Mouse (Mus musculus) brain, embryonic 14.5 days (tissue): ENCODE measurements around the gene Plscr3. TPM values are rescaled to one million over a fixed set of nuclear protein-coding genes. Genes with fewer than 3 reads are reported as not detected.

ENCODE experiments used
- DNase-seq: peaks from one replicate; pipeline ENCODE4 v3.0.0-alpha.2; 2011; ENCODE audit warnings: low read depth
- CTCF ChIP-seq: fragments of 200-500 bp; IDR thresholded peaks from 2 replicates; pipeline ENCODE4 v1.5.1; 2012; ENCODE audit warnings: inconsistent platforms, mild to moderate bottlenecking, moderate library complexity, borderline replicate concordance; ENCODE audit not compliant: insufficient read depth, insufficient read length; ENCODE audit errors: extremely low read depth
- POLR2A ChIP-seq: fragments of 200-500 bp; IDR thresholded peaks from 2 replicates; pipeline ENCODE4 v1.6.1; 2012; ENCODE audit warnings: mild to moderate bottlenecking, inconsistent platforms, borderline replicate concordance; ENCODE audit not compliant: poor library complexity, insufficient read depth, insufficient read length, severe bottlenecking; ENCODE audit errors: extremely low read depth
- polyA plus RNA-seq: library from polyadenylated mRNA; depleted of rRNA; stranded (reverse); fragments of >200 nt; gene quantifications from 2 replicates; pipeline ENCODE4 v1.2.3, GENCODE M21; 2012; rRNA removed

Plscr3 gene
- polyA plus RNA-seq, 1 experiment: 86.3 TPM

DNA sequence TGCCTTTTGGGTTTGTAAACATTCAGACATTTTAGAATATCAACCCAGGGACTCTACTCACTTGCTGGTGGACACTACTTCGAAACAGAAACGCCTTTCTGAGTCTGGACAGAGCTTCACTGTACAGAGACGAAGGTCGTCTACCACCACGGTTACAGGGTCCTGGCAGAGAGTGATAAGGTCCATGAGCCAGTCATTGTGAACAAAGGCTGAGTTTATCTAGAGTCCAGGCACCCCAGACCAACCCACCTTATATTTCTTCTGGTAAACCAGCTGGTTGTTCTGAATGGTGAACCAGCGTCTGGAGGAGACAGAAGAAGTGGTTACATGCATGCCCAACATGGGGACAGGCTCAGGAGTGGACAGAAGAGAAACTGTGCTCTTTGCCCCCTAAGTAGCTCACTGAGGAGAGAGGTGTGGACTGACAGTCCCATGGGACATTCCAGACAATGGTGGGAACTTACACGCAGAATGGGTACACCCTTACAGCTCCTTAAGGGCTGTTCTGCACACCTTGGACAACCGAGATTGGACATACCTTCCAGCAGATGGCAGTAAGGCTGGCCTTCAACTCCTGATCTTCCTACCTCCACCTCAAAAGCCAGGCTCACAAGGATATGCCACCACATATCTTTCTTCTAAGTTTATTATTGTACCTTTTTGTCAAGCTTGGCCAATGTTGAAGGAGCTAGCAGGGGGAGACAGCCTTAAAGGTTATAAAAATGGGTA is 40.9 kb downstream of the Plscr3 start:
- no peak for DNase-seq
- TF ChIP-seq POLR2A (no peak), CTCF (no peak)

GRCm38 (mm10) chr11:69891482-69891881 is 45.3 kb downstream of the Plscr3 start:
- no peak for TF ChIP-seq CTCF
- TF ChIP-seq POLR2A: no peak
- DNase-seq: peak; percentile 28

- DNase-seq: no peak
- TF ChIP-seq POLR2A (no peak), CTCF (no peak)
Measured at GRCm38 (mm10) chr11:69894671-69895070, 48.5 kb downstream of the Plscr3 start.

GRCm38 (mm10) chr11:69895291-69895690 is 49.1 kb downstream of the Plscr3 start, which contains the start of gene Acap1:
Gene Acap1 (minus strand): TSS chr11:69895539.
- TF ChIP-seq POLR2A (no peak), CTCF (no peak)
- DNase-seq: no peak

GRCm38 (mm10) chr11:69899870-69900269 is 53.7 kb downstream of the Plscr3 start:
- DNase-seq: peak; percentile 38

DNA sequence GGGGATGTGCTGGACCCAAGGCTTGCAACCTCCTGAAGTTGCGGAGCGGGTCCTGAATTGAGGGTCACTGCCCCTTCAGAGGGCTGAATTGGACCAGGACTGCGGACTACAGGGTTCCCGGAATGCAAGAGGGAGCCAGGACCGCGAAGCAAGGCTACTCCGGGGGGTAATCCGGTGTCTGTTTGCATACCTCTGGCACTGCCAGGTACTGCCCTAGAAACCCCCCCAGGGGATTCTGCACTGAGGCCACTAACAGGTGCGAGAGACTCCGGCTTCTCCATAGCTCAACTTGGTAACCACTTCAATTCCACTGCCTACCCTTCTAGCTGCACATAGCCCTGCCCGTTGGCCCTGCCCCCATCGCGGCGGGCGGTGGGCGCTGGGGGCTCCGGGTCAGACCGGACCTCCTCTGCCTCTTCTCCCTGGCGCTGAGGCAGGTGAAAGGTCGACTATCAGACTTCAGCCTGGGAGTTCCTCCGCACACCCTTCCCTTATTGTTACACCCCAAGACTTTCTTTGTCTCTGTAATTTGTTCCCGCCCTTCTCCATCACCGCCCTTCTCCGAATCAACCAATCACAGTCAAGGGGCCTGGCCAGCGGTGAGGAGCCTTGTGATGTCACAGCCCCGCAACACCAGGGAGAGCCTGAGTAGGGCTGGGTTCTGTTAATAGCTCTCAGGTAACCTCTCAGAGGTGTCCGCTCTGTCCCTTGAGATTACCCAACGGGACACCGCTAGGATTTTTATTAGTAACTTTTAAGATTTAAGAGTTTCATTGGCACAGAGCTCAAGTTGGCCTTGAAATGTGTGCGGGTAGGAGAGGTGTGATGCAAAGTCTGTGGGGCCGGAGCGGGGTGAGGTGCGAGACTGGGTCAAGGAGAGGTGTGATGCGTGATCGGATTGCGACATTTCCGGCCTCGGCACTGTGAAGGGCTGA is 54.6 kb downstream of the Plscr3 start, which contains the start of the genes 2810408A11Rik and Neurl4:
Gene 2810408A11Rik, minus strand, starts transcription at position 517 of the 935 bp plus-strand sequence.
Gene Neurl4, plus strand, starts transcription at position 602 of the 935 bp plus-strand sequence.
- peak; percentile 99 for DNase-seq
- TF ChIP-seq CTCF (no peak), POLR2A (peak; percentile 62; the same call in 1 of the 2 replicates)

More at GRCm38 (mm10) chr11:69899870-69900269, 53.7 kb downstream of the Plscr3 start:
- TF ChIP-seq CTCF: no peak
- no peak for TF ChIP-seq POLR2A

DNA sequence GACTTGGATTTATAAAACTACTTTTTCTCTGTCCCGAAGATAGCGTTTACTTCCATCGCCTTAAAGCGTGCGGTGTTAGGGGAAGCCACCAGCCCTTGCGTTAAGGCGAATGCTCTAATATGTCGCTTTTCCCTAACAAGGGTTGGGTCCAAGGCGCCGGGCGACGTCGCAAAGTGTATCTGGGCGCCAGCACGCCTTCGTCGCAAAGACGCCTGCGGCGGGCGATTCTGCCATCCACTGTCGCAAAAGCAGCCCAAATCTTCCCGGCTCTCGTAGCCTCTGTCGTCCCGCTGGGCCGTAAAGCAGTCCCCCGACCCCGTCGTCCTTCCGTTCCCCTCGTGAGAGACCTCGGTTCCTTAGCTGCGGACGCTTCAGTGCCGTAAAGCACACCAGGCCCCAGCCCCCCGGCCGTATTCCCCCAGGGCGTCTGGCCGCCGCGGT is 55.2 kb downstream of the Plscr3 start:
- peak; percentile 100 for DNase-seq
- TF ChIP-seq POLR2A (no peak; the same call in 1 of the 2 replicates), CTCF (no peak)

Other genes with a start within 250 kb of the Plscr3 start
- gene Atp1b2, start 240.4 kb upstream of the Plscr3 start, polyA plus RNA-seq: 44.3 and 74.7 TPM in 2 replicates
- gene Shbg, start 228.5 kb upstream of the Plscr3 start, polyA plus RNA-seq: 0.08 TPM in 1 of 2 replicates, not detected in the other
- gene Sat2, start 224.4 kb upstream of the Plscr3 start, polyA plus RNA-seq: 13.7 and 17.8 TPM in 2 replicates
- 129 and 151 TPM in 2 replicates for gene Fxr2, start 213.4 kb upstream of the Plscr3 start, polyA plus RNA-seq
- gene Sox15, start 191.1 kb upstream of the Plscr3 start, polyA plus RNA-seq: 0.42 TPM in 1 of 2 replicates, not detected in the other
- 133 and 185 TPM in 2 replicates for gene Mpdu1, start 183.7 kb upstream of the Plscr3 start, polyA plus RNA-seq
- 7.8 and 10.8 TPM in 2 replicates for gene Cd68, start 180.2 kb upstream of the Plscr3 start, polyA plus RNA-seq
- 894 and 1,040 TPM in 2 replicates for gene Eif4a1, start 174.0 kb upstream of the Plscr3 start, polyA plus RNA-seq
- 139 and 167 TPM in 2 replicates for gene Senp3, start 164.3 kb upstream of the Plscr3 start, polyA plus RNA-seq
- gene Tnfsf13, start 160.6 kb upstream of the Plscr3 start, polyA plus RNA-seq: 0.55 and 0.71 TPM in 2 replicates
- 5.3 and 6.0 TPM in 2 replicates for gene Tnfsf12, start 150.5 kb upstream of the Plscr3 start, polyA plus RNA-seq
- gene Tnfsfm13, start 150.3 kb upstream of the Plscr3 start, polyA plus RNA-seq: 0.77 and 1.2 TPM in 2 replicates
- gene Polr2a, start 87.7 kb upstream of the Plscr3 start, polyA plus RNA-seq: 35.8 and 71.0 TPM in 2 replicates
- 0.68 and 1.1 TPM in 2 replicates for gene Slc35g3, start 84.4 kb upstream of the Plscr3 start, polyA plus RNA-seq
- gene Zbtb4, start 80.5 kb upstream of the Plscr3 start, polyA plus RNA-seq: 10.0 and 12.1 TPM in 2 replicates
- gene Chrnb1, start 50.4 kb upstream of the Plscr3 start, polyA plus RNA-seq: 3.0 and 4.2 TPM in 2 replicates
- 20.4 and 20.9 TPM in 2 replicates for gene Fgf11, start 44.5 kb upstream of the Plscr3 start, polyA plus RNA-seq
- 0.30 and 0.36 TPM in 2 replicates for gene Tmem102, start 40.8 kb upstream of the Plscr3 start, polyA plus RNA-seq
- not detected in 2 replicates for gene Gm39566, start 31.1 kb upstream of the Plscr3 start, polyA plus RNA-seq
- not detected in 2 replicates for gene Spem2, start 27.9 kb upstream of the Plscr3 start, polyA plus RNA-seq
- 1.3 and 1.4 TPM in 2 replicates for gene Spem1, start 24.2 kb upstream of the Plscr3 start, polyA plus RNA-seq
- 123 and 183 TPM in 2 replicates for gene Nlgn2, start 8.6 kb upstream of the Plscr3 start, polyA plus RNA-seq
- gene Tmem256, start 7.9 kb upstream of the Plscr3 start, polyA plus RNA-seq: 167 and 271 TPM in 2 replicates
- 0.18 and 0.29 TPM in 2 replicates for gene Tnk1, start 12.4 kb downstream of the Plscr3 start, polyA plus RNA-seq
- not detected in 2 replicates for gene Tmem95, start 31.6 kb downstream of the Plscr3 start, polyA plus RNA-seq
- gene Kctd11, start 35.0 kb downstream of the Plscr3 start, polyA plus RNA-seq: 1.6 and 1.9 TPM in 2 replicates
- 0.59 and 0.82 TPM in 2 replicates for gene Acap1, start 49.2 kb downstream of the Plscr3 start, polyA plus RNA-seq
- gene 2810408A11Rik, start 54.6 kb downstream of the Plscr3 start, polyA plus RNA-seq: 8.5 and 9.5 TPM in 2 replicates
- 118 and 129 TPM in 2 replicates for gene Neurl4, start 54.7 kb downstream of the Plscr3 start, polyA plus RNA-seq
- 80.8 and 109 TPM in 2 replicates for gene Gps2, start 67.5 kb downstream of the Plscr3 start, polyA plus RNA-seq
- 727 and 821 TPM in 2 replicates for gene Eif5a, start 75.6 kb downstream of the Plscr3 start, polyA plus RNA-seq
- gene Ybx2, start 89.4 kb downstream of the Plscr3 start, polyA plus RNA-seq: 45.0 and 67.9 TPM in 2 replicates
- gene Slc2a4, start 101.8 kb downstream of the Plscr3 start, polyA plus RNA-seq: 5.2 and 12.5 TPM in 2 replicates
- 0.33 and 0.38 TPM in 2 replicates for gene Cldn7, start 118.4 kb downstream of the Plscr3 start, polyA plus RNA-seq
- 98.1 and 110 TPM in 2 replicates for gene Ctdnep1, start 134.8 kb downstream of the Plscr3 start, polyA plus RNA-seq
- 127 and 159 TPM in 2 replicates for gene Elp5, start 136.1 kb downstream of the Plscr3 start, polyA plus RNA-seq
- 457 and 501 TPM in 2 replicates for gene Gabarap, start 144.8 kb downstream of the Plscr3 start, polyA plus RNA-seq
- 49.2 and 54.9 TPM in 2 replicates for gene Phf23, start 149.4 kb downstream of the Plscr3 start, polyA plus RNA-seq
- 36.8 and 45.7 TPM in 2 replicates for gene Dvl2, start 154.2 kb downstream of the Plscr3 start, polyA plus RNA-seq
- 36.0 and 43.9 TPM in 2 replicates for gene Acadvl, start 169.0 kb downstream of the Plscr3 start, polyA plus RNA-seq
- gene Dlg4, start 170.6 kb downstream of the Plscr3 start, polyA plus RNA-seq: 231 and 306 TPM in 2 replicates
- 1.2 and 1.8 TPM in 2 replicates for gene Asgr1, start 207.7 kb downstream of the Plscr3 start, polyA plus RNA-seq
- gene Asgr2, start 246.3 kb downstream of the Plscr3 start, polyA plus RNA-seq: 0.09 TPM in 1 of 2 replicates, not detected in the other